Mouse (Mus musculus) embryonic facial prominence, embryonic 11.5 days (tissue): ENCODE measurements around the gene Col24a1. TPM values are rescaled to one million over a fixed set of nuclear protein-coding genes. Genes with fewer than 3 reads are reported as not detected.
A peak's percentile ranks its signal among the peaks of the same experiment; 100 is the strongest.

ENCODE experiments used
- ATAC-seq: fragments of 200-750 bp; cut with Nextera tagmentation; replicated peaks from 2 replicates; pipeline ENCODE4 v1.8.0; 2017; ENCODE audit warnings: low read depth; ENCODE audit not compliant: insufficient number of reproducible peaks, low FRiP score, low TSS enrichment
- DNase-seq: peaks from one replicate; pipeline ENCODE4 v3.0.0-alpha.2; 2015; ENCODE audit warnings: low spot score
- H3K27ac ChIP-seq: fragments of 300-500 bp; sonication (generic); replicated peaks from 2 replicates; pipeline ENCODE4 v1.5.1; 2014; ENCODE audit warnings: mild to moderate bottlenecking, low read depth, low read length, control low read depth
- H3K27me3 ChIP-seq: fragments of 300-500 bp; sonication (generic); 2 replicates; pipeline ENCODE4 v1.6.1; 2014; ENCODE audit warnings: mild to moderate bottlenecking, low read length, moderate library complexity, mixed read lengths; ENCODE audit not compliant: control insufficient read depth, insufficient read depth
- H3K36me3 ChIP-seq: fragments of 300-500 bp; sonication (generic); replicated peaks from 2 replicates; pipeline ENCODE4 v1.6.1; 2014; ENCODE audit warnings: low read depth, mild to moderate bottlenecking, low read length, moderate library complexity, mixed read lengths; ENCODE audit not compliant: control insufficient read depth, insufficient read depth
- H3K4me1 ChIP-seq: fragments of 300-500 bp; sonication (generic); 2 replicates; pipeline ENCODE4 v1.6.1; 2014; ENCODE audit warnings: low read length, mixed read lengths; ENCODE audit not compliant: control insufficient read depth, insufficient read depth
- H3K4me2 ChIP-seq: fragments of 300-500 bp; sonication (generic); 2 replicates; pipeline ENCODE4 v1.6.1; 2014; ENCODE audit warnings: low read depth, mild to moderate bottlenecking, control low read depth, low read length, moderate library complexity
- H3K4me3 ChIP-seq: fragments of 300-500 bp; sonication (generic); 2 replicates; pipeline ENCODE4 v1.5.1; 2014; ENCODE audit warnings: low read depth, low read length, control low read depth
- H3K9ac ChIP-seq: fragments of 300-500 bp; sonication (generic); replicated peaks from 2 replicates; pipeline ENCODE4 v1.6.1; 2014; ENCODE audit warnings: mild to moderate bottlenecking, control low read depth, low read length
- H3K9me3 ChIP-seq: fragments of 300-500 bp; sonication (generic); replicated peaks from 2 replicates; pipeline ENCODE4 v1.6.1; 2016; ENCODE audit warnings: mild to moderate bottlenecking, low read length, inconsistent platforms, mixed read lengths; ENCODE audit not compliant: control insufficient read depth
- WGBS: fragments of 180-500 bp; shearing (Covaris S2); extraction: QIAGEN DNeasy Blood & Tissue Kit; methylation state at CpG from one replicate; pipeline ENCODE4 v1.1.7; 2014; 5-methylcytosine and 5-hydroxymethylcytosine counted together
- polyA plus RNA-seq: library from polyadenylated mRNA; unstranded; fragments of >200 nt; fragmentation: Nextera tagmentation; extraction: Ambion mirVana; gene quantifications from 2 replicates; pipeline ENCODE4 v1.2.1, GENCODE M21; 2014

The Col24a1 gene
- polyA plus RNA-seq, 1 experiment from 2014 or later = 2.1 TPM

DNA sequence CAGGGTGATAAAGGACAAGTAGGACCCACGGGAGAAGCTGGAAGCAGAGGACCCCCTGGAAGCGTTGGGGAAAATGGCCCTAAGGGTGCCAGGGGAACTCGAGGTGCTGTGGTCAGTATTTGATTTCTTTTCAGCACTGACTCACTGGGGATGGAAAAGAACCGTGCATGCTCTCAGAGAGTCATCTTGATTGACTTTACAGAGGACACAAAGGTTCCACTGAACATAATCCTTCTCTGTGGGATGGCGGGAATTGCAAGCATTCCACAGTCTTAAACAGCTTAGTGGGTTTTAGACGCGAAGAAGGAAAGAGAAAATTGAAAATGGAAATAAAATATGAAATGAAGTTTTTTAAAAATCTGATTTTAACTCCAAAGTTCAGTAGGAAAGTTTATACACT is 181.9 kb downstream of the Col24a1 start:
- no peaks in the 10 kb centered on the region for H3K36me3 ChIP-seq
- WGBS = 68% methylated on average over 7 of the region's 7 CpGs
- ATAC-seq = no peak

DNA sequence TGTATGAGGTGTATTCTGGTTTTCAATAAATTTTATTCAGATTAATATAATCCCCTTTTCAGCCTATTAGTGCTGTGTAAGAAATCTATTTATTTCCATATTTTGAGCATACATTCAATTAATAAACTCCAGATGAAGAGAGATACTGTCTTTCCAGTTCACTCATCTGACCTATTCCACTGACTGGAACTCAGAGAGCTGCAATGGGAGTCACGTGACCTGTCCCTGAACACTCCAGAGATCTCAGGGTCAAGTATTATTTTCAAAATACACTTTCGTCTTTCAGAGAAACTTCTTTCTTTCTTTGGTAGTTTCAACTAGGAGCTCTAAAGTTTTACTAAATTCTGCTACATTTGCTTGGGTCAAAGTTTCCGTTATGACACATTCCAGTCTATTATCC is 184.4 kb downstream of the Col24a1 start:
- Histone ChIP-seq H3K4me1 (no peaks in the 10 kb centered on the region), H3K4me3 (no peak overlapping the region), H3K27ac (no peak overlapping the region), H3K9ac (no peak overlapping the region), H3K9me3 (no peaks in the 10 kb centered on the region), H3K36me3 (no peaks in the 10 kb centered on the region), H3K4me2 (no peak overlapping the region), H3K27me3 (no peaks in the 10 kb centered on the region)
- ATAC-seq = no peak
- WGBS = 76% methylated on average over 3 of the region's 3 CpGs
- no peak for DNase-seq

More for the DNA sequence above, 181.9 kb downstream of the Col24a1 start:
- H3K9ac ChIP-seq = no peak overlapping the region
- no peak overlapping the region for H3K4me2 ChIP-seq
- H3K27me3 ChIP-seq = no peaks in the 10 kb centered on the region
- no peaks in the 10 kb centered on the region for H3K4me1 ChIP-seq
- no peaks in the 10 kb centered on the region for H3K9me3 ChIP-seq
- no peak for DNase-seq
- no peak overlapping the region for H3K27ac ChIP-seq
- no peak overlapping the region for H3K4me3 ChIP-seq

DNA sequence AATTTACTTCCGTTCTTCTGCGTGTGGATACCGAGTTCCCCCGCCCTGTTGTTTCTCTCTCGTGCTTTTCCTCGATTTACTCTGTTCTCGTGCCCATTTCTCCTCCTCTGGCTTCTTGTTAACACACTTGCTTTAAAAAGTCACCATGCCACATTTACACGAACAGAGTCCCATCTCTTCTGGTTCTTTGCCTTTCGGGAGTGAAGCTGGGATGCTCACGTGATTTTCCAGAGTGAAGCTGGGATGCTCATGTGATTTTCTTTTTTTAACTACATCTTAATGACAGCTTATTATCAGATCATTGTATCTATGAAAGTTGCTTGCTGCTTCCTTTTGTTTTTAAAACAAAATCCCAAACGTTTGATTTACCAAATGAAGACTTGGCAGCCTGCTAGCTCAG is 184.8 kb downstream of the Col24a1 start:
- WGBS = 79% methylated on average over 11 of the region's 11 CpGs
- Histone ChIP-seq H3K36me3 (no peaks in the 10 kb centered on the region), H3K27me3 (no peaks in the 10 kb centered on the region), H3K4me1 (no peaks in the 10 kb centered on the region), H3K9ac (no peak overlapping the region), H3K9me3 (no peaks in the 10 kb centered on the region), H3K27ac (no peak overlapping the region), H3K4me2 (no peak overlapping the region), H3K4me3 (no peak overlapping the region)
- DNase-seq (no peak), ATAC-seq (no peak)

DNA sequence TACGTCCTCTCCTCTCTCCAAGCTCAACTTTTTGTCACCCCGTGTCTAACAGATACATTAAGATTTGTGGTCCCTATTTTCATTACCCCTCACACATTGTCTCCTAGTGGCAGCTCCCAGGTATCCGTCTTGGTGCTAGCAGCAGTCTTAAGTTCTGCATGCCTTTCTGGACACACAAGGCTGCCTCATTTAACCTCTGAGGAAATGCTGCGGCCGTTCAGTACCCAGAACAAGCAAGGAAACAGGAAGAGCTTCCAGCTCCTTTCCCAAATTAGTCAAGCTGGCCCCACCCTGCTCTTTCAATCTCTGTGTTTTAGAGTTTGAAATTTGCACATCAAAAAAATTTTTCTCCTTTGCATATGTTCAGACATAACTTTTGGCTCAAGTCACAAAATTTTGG is 186.2 kb downstream of the Col24a1 start:
- Histone ChIP-seq H3K4me1 (no peaks in the 10 kb centered on the region), H3K4me2 (no peak overlapping the region), H3K36me3 (no peaks in the 10 kb centered on the region), H3K9me3 (no peaks in the 10 kb centered on the region), H3K27me3 (no peaks in the 10 kb centered on the region), H3K9ac (no peak overlapping the region), H3K27ac (no peak overlapping the region), H3K4me3 (no peak overlapping the region)
- ATAC-seq (no peak), DNase-seq (no peak)
- WGBS = 50% methylated on average over 5 of the region's 5 CpGs

DNA sequence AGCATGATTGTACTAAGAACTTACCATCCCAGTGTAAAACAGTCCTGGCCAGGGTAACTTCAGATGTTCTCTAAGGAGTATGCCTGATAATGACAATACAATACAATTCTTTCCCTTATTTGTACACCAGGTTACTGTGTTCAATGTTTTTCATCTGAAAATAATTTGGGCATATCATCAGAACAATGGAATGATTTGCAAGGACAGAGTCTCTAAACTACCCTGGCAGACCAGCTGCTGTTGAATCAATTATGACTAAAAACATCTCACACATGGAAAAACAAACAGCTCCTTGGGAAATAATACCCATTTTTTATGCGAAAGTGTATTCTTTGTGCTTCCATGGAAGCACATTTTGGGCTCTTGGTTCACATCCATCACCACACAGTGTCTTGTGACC is 198.0 kb downstream of the Col24a1 start:
- Histone ChIP-seq H3K4me3 (no peak overlapping the region), H3K36me3 (no peaks in the 10 kb centered on the region), H3K27ac (no peak overlapping the region), H3K4me2 (no peak overlapping the region), H3K9ac (no peak overlapping the region), H3K27me3 (no peaks in the 10 kb centered on the region), H3K4me1 (no peaks in the 10 kb centered on the region), H3K9me3 (no peaks in the 10 kb centered on the region)
- ATAC-seq (no peak), DNase-seq (no peak)
- WGBS = 94% methylated on average over 1 of the region's 1 CpGs

DNA sequence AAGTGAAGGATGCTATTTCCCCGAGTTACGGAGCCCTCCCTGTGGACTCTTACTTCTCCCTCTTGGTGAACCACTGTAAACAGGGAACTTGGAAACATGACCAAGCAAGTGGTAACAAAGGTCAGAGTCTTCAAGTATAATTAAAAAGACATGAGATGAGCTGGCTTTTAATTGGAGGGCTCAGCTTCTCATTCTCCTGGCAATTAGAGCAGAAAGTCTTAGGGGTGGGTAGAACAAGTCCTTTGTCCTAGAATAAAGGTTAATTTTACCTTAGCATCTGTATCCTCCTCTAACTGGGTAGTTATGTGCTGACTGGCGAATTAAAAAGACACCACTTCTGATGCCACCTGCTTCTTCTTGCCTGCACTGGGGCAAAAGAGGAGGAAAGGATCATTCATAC is 199.1 kb downstream of the Col24a1 start:
- Histone ChIP-seq H3K36me3 (no peaks in the 10 kb centered on the region), H3K4me2 (no peak overlapping the region), H3K27ac (no peak overlapping the region), H3K9me3 (no peaks in the 10 kb centered on the region), H3K9ac (no peak overlapping the region), H3K4me1 (no peaks in the 10 kb centered on the region), H3K4me3 (no peak overlapping the region), H3K27me3 (no peaks in the 10 kb centered on the region)
- ATAC-seq (no peak), DNase-seq (no peak)
- WGBS = 45% methylated on average over 3 of the region's 3 CpGs

DNA sequence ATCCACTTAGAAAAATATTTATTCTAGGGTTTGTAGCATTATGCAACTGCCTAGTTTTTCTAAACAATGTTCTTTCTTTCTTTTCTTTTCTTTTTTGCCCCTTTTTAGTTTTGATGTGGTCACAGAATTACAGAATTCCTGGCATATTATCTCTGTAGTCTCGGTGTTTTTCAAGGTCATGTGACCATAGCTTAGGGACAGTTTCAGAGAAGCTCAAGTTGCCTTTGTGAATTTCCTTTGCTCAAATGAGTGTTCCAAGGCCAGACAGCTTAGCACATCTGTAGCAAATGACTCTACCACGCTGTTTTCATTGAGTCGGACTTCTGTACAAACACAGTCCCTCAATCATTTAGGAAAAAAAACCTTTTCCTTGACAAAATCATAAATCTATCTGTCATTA is 205.9 kb downstream of the Col24a1 start:
- ATAC-seq = no peak
- Histone ChIP-seq H3K4me3 (no peak overlapping the region), H3K4me2 (no peak overlapping the region), H3K27ac (no peak overlapping the region), H3K36me3 (no peaks in the 10 kb centered on the region), H3K4me1 (no peaks in the 10 kb centered on the region), H3K9ac (no peak overlapping the region), H3K27me3 (no peaks in the 10 kb centered on the region), H3K9me3 (no peaks in the 10 kb centered on the region)
- peak; percentile 21 for DNase-seq
- WGBS = 49% methylated on average over 3 of the region's 3 CpGs

DNA sequence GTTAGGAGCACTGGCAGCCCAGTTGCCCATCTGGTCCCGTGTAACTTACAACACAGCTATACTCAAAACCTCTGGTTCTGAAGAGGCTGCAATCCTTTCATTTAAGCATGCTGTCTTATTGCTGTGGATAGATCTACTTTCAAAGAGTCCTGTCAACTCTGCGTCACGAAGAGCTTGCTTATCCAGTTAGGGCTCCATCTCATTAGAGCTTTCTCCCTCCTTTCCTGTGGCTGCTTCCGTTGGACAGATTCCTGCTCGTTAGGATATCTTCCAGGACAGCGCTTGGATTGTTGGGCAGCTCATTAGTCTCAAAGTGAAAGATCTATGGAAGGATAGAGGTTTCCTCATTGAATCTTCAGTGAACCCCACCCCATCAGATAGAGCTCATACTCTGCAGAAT is 206.6 kb downstream of the Col24a1 start:
- no peaks in the 10 kb centered on the region for H3K27me3 ChIP-seq
- DNase-seq = no peak
- H3K36me3 ChIP-seq = no peaks in the 10 kb centered on the region
- no peak overlapping the region for H3K27ac ChIP-seq
- ATAC-seq = no peak
- H3K4me3 ChIP-seq = no peak overlapping the region
- H3K9ac ChIP-seq = no peak overlapping the region
- no peaks in the 10 kb centered on the region for H3K9me3 ChIP-seq
- WGBS = 83% methylated on average over 6 of the region's 6 CpGs
- no peak overlapping the region for H3K4me2 ChIP-seq
- H3K4me1 ChIP-seq = no peaks in the 10 kb centered on the region
